Mouse (Mus musculus) testis, postnatal 14 days (tissue): ENCODE data around the gene Hist1h4j.

Experiments used
- DNase-seq: peaks from one replicate; pipeline ENCODE4 v3.0.0; 2021; ENCODE audit warnings: low spot score

Hist1h4j gene

GRCm38 (mm10) chr13:21734906-21735767 lies at the start of gene Hist1h4j:
Gene Hist1h4j, plus strand, starts transcription at chr13:21735064.
- DNase-seq, result peak; percentile 91

DNA sequence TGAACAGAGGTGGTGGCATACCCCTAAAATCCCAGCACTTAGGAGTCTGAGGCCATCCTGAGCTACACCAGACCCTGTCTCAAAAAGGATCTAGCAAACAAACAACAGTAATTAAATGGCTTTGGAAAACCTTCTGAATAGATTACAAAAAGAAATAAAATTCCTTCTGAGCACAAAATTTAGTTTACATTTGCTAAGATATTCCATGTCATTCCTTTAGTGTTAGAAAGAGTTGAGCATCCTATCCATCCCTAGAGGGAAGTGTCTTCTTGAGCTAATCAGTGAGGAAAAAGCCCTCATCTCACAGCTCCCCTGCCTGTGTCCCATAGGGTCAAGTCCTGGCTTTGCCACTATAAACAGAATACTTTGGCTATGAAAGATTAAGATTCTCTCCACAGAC lies 37.1 kb upstream of the Hist1h4j start, which contains the start of gene Olfr1359:
Gene Olfr1359 (plus strand): TSS at position 301 of the 400 bp plus-strand sequence.
- no peak for DNase-seq

DNA sequence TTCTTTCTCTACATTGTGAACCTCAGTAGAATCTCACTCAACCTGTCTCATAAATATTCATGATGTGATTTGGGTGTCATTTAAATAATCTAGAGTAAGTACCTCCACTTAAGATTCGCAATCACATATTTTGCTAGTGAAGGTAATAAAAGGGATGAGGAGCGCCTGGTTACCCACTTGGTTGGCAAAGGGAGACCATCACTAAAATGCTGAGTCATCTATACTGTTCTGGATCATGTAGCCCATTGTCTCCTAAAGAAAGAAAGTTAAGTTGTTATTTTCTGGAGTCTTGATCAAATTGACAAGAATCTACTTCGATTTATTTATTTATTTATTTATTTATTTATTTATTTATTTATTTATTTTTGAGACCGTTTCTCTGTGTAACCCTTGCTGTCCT lies 28.2 kb upstream of the Hist1h4j start:
- DNase-seq, result no peak

DNA sequence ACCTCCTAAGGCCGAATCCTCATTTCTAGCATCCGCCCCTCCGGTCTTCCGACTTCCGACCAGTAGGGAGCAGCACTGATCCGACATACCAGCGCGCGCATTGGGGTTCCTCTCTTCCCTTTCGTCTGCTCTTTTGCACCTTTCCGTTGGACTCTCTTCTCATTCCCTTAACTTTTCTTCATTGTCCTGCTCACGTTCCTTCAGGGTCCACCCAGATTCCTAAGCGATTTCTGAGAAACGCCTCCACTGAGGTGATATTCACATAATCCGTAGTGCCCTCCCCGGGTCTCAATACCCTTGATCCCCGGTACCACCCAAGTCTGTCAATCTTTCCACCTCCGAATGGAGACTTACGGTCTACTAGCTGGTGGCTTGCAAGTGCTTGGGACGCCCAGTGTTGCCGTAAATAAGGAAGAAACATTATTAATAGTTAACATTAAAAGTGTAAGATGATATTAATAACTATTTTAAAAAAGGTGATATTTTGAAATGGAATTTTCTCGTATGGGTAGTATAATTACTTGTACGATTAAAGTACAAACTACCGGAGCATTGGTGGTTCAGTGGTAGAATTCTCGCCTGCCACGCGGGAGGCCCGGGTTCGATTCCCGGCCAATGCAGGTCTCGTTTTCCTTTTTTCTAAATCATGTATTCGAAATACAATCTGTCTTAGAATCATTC lies 24.7 kb upstream of the Hist1h4j start:
- DNase-seq, result peak; percentile 84

DNA sequence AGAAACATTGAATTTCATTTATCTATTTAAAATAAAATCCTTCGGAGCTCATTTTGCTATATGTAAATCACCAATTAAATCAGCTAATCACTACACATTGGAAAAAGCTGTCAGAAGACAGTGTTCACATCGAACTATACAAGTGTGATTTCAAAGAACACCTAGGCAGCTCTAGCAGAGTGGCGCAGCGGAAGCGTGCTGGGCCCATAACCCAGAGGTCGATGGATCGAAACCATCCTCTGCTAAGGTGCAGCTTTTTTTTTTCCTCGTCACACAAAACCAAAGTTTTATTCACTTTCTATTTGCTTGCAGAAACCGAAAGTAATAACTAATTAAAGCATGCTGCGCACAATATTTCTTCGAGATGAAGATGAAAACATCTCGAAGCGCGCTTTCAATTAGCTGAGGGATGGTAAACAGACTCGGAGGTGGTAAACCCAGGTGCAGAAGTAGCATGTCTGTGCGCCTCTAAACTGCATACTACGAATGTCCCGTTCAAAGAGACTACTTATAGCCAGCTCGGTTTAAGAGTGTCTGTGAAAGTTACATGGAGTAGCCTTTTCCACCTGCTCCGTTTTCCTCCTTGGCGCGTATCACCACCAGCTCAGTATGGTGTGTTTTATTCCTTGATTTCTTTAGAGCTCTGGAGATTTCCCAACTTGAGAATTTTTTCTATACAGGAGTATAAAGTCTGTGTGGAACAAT lies 23.9 kb upstream of the Hist1h4j start:
- peak; percentile 60 for DNase-seq

GRCm38 (mm10) chr13:21711698-21712097 lies 23.2 kb upstream of the Hist1h4j start:
- DNase-seq, result no peak

GRCm38 (mm10) chr13:21714725-21715124 lies 20.1 kb upstream of the Hist1h4j start:
- peak; percentile 33 for DNase-seq

GRCm38 (mm10) chr13:21715131-21715863 lies 19.6 kb upstream of the Hist1h4j start:
- DNase-seq, result no peak

DNA sequence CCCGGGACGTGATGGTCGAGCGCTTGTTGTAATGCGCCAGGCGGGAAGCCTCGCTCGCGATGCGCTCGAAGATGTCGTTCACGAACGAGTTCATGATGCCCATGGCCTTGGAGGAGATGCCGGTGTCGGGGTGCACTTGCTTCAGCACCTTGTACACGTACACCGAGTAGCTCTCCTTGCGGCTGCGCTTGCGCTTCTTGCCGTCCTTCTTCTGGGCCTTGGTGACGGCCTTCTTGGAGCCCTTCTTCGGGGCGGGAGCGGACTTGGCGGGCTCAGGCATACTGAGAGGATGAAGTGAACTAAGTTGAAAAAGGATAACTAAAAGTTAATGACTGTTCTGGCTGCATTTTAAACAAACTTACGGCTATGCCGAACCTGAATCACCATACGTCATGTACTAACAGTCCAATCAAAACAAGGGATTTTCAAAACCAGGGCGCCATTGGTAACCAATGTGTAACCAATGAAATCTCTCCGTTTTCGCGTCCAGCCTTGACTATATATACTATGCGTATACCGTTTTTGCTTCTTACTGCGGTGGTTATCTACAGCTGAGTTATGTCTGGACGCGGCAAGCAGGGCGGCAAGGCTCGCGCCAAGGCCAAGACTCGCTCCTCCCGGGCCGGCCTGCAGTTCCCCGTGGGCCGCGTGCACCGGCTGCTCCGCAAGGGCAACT lies 18.9 kb upstream of the Hist1h4j start, which contains the start of the genes Hist1h2bl and Hist1h2ai:
Gene Hist1h2bl (minus strand): TSS at position 280 of the 676 bp plus-strand sequence.
Gene Hist1h2ai (plus strand): TSS at position 559 of the 676 bp plus-strand sequence.
- DNase-seq, result peak; percentile 90

DNA sequence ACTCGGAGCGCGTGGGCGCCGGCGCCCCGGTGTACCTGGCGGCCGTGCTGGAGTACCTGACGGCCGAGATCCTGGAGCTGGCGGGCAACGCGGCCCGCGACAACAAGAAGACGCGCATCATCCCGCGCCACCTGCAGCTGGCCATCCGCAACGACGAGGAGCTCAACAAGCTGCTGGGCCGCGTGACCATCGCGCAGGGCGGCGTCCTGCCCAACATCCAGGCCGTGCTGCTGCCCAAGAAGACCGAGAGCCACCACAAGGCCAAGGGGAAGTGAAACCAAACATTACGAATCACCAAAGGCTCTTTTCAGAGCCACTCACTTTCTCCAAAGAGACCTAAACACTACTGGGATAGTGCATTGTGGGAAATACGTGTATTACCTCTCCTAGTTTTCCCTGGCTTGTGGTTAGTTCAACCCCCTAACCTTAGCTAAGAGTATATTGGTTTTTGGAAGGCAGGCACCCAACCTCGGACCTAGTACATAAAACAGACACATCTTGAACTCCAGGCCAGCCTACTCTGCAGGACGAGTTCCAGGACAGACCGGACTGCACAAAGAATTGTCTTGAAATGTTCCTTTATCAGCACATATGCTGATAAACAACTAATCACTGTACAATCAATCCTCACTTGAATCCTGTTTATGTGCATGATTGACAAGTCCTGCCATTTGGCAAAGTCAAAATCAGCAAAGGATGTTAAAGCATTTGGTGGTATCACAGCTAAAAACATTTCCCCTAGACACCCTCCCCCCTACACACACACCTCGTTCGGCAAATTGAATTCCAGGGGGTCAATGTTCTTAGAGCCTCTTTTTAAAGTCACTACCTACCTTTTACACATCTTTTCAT lies 18.1 kb upstream of the Hist1h4j start:
- DNase-seq, result peak; percentile 55

GRCm38 (mm10) chr13:21717397-21718357 lies 17.2 kb upstream of the Hist1h4j start, which contains the start of gene Hist1h3h:
Gene Hist1h3h, plus strand, starts transcription at chr13:21717659.
- peak; percentile 87 for DNase-seq

- no peak for DNase-seq
Measured at GRCm38 (mm10) chr13:21718381-21719080, 16.3 kb upstream of the Hist1h4j start.

DNA sequence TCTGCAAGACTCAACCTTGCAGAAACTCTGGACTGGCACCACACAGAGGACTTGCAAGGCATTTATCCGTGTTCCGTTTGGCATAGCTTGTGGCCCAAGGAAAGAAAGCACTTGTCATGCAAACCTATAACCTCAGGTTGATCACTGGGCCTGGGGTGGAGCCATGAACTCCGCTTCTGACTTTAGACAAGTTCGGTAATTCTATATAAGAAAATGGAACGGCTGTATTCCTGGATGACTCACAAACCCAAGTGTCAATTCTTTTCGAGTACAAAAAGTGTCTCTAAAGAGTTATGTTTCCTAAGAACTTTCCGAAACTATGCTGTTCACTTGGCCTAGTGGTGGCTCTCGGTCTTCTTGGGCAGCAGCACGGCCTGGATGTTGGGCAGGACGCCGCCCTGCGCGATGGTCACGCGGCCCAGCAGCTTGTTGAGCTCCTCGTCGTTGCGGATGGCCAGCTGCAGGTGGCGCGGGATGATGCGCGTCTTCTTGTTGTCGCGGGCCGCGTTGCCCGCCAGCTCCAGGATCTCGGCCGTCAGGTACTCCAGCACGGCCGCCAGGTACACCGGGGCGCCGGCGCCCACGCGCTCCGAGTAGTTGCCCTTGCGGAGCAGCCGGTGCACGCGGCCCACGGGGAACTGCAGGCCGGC lies 13.6 kb upstream of the Hist1h4j start:
- DNase-seq, result peak; percentile 27

- DNase-seq, result peak; percentile 89
Measured at GRCm38 (mm10) chr13:21721757-21722372, 13.0 kb upstream of the Hist1h4j start, which contains the start of gene Hist1h2bm. Gene Hist1h2bm, plus strand, starts transcription at chr13:21722044.

DNA sequence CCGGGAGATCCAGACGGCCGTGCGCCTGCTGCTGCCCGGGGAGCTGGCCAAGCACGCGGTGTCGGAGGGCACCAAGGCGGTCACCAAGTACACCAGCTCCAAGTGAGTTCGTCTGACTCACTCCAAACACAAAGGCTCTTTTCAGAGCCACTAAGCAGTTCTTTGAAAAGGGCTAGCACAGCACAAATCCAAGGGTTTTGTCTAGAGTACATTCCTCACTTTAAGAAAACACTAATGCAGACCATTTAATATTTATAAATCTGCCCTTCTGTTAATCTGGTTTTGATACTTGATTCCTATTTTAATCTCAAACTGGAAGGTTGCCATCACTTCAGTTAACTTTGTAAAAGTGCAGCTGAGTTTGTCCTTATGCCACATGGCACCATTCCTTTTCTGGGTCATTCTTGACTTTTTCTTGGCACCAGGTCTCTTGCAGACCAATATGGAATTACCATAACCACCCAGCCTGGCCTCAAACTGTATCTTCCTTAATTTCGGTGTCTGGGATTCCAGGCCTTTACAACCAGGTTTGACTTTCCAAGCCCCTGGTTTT lies 12.4 kb upstream of the Hist1h4j start:
- DNase-seq, result peak; percentile 29

- no peak for DNase-seq
Measured at GRCm38 (mm10) chr13:21722993-21723836, 11.6 kb upstream of the Hist1h4j start.
